Mouse (Mus musculus) heart, embryonic 11.5 days (tissue): Measurements from ENCODE around the gene Rnf186. TPM values are rescaled to one million over a fixed set of nuclear protein-coding genes. Genes with fewer than 3 reads are reported as not detected.
A peak's percentile ranks its signal among the peaks of the same experiment; 100 is the strongest.

ENCODE experiments used
- ATAC-seq: fragments of 200-750 bp; cut with Nextera tagmentation; replicated peaks from 2 replicates; pipeline ENCODE4 v1.8.0; 2017; ENCODE audit warnings: moderate library complexity; ENCODE audit not compliant: insufficient number of reproducible peaks, low FRiP score, low TSS enrichment
- H3K27ac ChIP-seq: fragments of 300-500 bp; sonication (generic); 2 replicates; pipeline ENCODE4 v1.5.1; 2014; ENCODE audit warnings: mild to moderate bottlenecking, low read depth, low read length
- H3K27me3 ChIP-seq: fragments of 300-500 bp; sonication (generic); 2 replicates; pipeline ENCODE4 v1.6.1; 2014; ENCODE audit warnings: mild to moderate bottlenecking, low read length, mixed read lengths; ENCODE audit not compliant: control insufficient read depth, insufficient read depth
- H3K36me3 ChIP-seq: fragments of 300-500 bp; sonication (generic); 2 replicates; pipeline ENCODE4 v1.6.1; 2014; ENCODE audit warnings: mild to moderate bottlenecking, low read length, moderate library complexity, mixed read lengths; ENCODE audit not compliant: control insufficient read depth, insufficient read depth
- H3K4me1 ChIP-seq: fragments of 300-500 bp; sonication (generic); 2 replicates; pipeline ENCODE4 v1.6.1; 2014; ENCODE audit warnings: low read length; ENCODE audit not compliant: control insufficient read depth, insufficient read depth
- H3K4me2 ChIP-seq: fragments of 300-500 bp; sonication (generic); 2 replicates; pipeline ENCODE4 v1.6.1; 2014; ENCODE audit warnings: mild to moderate bottlenecking, moderate library complexity
- H3K4me3 ChIP-seq: fragments of 300-500 bp; sonication (generic); 2 replicates; pipeline ENCODE4 v1.5.1; 2014; ENCODE audit warnings: low read depth, low read length
- H3K9ac ChIP-seq: fragments of 300-500 bp; sonication (generic); 2 replicates; pipeline ENCODE4 v1.6.1; 2014; ENCODE audit warnings: mild to moderate bottlenecking, low read depth, low read length, moderate library complexity
- H3K9me3 ChIP-seq: fragments of 300-500 bp; sonication (generic); replicated peaks from 2 replicates; pipeline ENCODE4 v1.6.1; 2016; ENCODE audit warnings: low read length; ENCODE audit not compliant: control insufficient read depth
- WGBS: fragments of 180-500 bp; shearing (Covaris S2); extraction: QIAGEN DNeasy Blood & Tissue Kit; methylation state at CpG from one replicate; pipeline ENCODE4 v1.1.7; 2014; ENCODE audit not compliant: insufficient replicate concordance; 5-methylcytosine and 5-hydroxymethylcytosine counted together
- polyA plus RNA-seq: library from polyadenylated mRNA; unstranded; fragments of >200 nt; fragmentation: Nextera tagmentation; extraction: Ambion mirVana; gene quantifications from 2 replicates; pipeline ENCODE4 v1.2.1, GENCODE M21; 2014

The Rnf186 gene
- polyA plus RNA-seq, 1 experiment from 2014 or later = not detected

- ATAC-seq = no peak
Observed at GRCm38 (mm10) chr4:138939481-138939880, 27.4 kb upstream of the Rnf186 start.

GRCm38 (mm10) chr4:138941401-138941800, 25.5 kb upstream of the Rnf186 start:
- Histone ChIP-seq H3K4me1 (no peaks in the 10 kb centered on the region), H3K27ac (no peak overlapping the region), H3K4me2 (no peak overlapping the region), H3K4me3 (no peak overlapping the region), H3K9ac (no peak overlapping the region), H3K36me3 (no peaks in the 10 kb centered on the region), H3K9me3 (no peaks in the 10 kb centered on the region), H3K27me3 (no peaks in the 10 kb centered on the region)
- ATAC-seq = no peak
- WGBS = 30% methylated on average over 7 of the region's 7 CpGs

More at GRCm38 (mm10) chr4:138939481-138939880, 27.4 kb upstream of the Rnf186 start:
- 63% methylated on average over 4 of the region's 4 CpGs for whole genome bisulfite sequencing
- H3K4me3 ChIP-seq = no peak overlapping the region
- no peaks in the 10 kb centered on the region for H3K36me3 ChIP-seq
- H3K4me2 ChIP-seq = no peak overlapping the region
- H3K27ac ChIP-seq = no peak overlapping the region
- no peaks in the 10 kb centered on the region for H3K4me1 ChIP-seq
- H3K9me3 ChIP-seq = no peaks in the 10 kb centered on the region
- H3K27me3 ChIP-seq = no peaks in the 10 kb centered on the region
- no peak overlapping the region for H3K9ac ChIP-seq

- Histone ChIP-seq H3K27me3 (no peaks in the 10 kb centered on the region), H3K4me3 (no peak overlapping the region), H3K9me3 (no peaks in the 10 kb centered on the region), H3K4me1 (no peaks in the 10 kb centered on the region), H3K27ac (no peak overlapping the region), H3K4me2 (no peak overlapping the region), H3K36me3 (no peaks in the 10 kb centered on the region), H3K9ac (no peak overlapping the region)
- 52% methylated on average over 6 of the region's 6 CpGs for WGBS
- ATAC-seq = no peak
Observed at GRCm38 (mm10) chr4:138941966-138942365, 24.9 kb upstream of the Rnf186 start.

GRCm38 (mm10) chr4:138943730-138944129, 23.2 kb upstream of the Rnf186 start:
- peak overlapping the region; percentile 44 for H3K4me2 ChIP-seq
- H3K9ac ChIP-seq = no peak overlapping the region
- H3K4me3 ChIP-seq = peak overlapping the region; percentile 21; the same call in 1 of the 2 replicates
- H3K27me3 ChIP-seq = no peaks in the 10 kb centered on the region
- WGBS = 25% methylated on average over 15 of the region's 15 CpGs
- no peaks in the 10 kb centered on the region for H3K4me1 ChIP-seq
- no peak overlapping the region for H3K27ac ChIP-seq
- no peaks in the 10 kb centered on the region for H3K9me3 ChIP-seq
- ATAC-seq = 0 out of 2 replicates have a peak, but pooled peaks have one; percentile 35
- H3K36me3 ChIP-seq = no peaks in the 10 kb centered on the region

- Histone ChIP-seq H3K9ac (no peak overlapping the region), H3K4me2 (no peak overlapping the region), H3K27ac (no peak overlapping the region), H3K4me3 (no peak overlapping the region), H3K9me3 (no peaks in the 10 kb centered on the region; the same call in 1 of the 2 replicates), H3K27me3 (no peaks in the 10 kb centered on the region), H3K4me1 (no peaks in the 10 kb centered on the region), H3K36me3 (no peaks in the 10 kb centered on the region)
- 78% methylated on average over 2 of the region's 2 CpGs for WGBS
- ATAC-seq = no peak
Observed at GRCm38 (mm10) chr4:138948257-138948656, 18.7 kb upstream of the Rnf186 start.

- no peak for ATAC-seq
Observed at GRCm38 (mm10) chr4:138958612-138959011, 8.3 kb upstream of the Rnf186 start.

GRCm38 (mm10) chr4:138959120-138959519, 7.8 kb upstream of the Rnf186 start:
- no peak overlapping the region for H3K9ac ChIP-seq
- no peaks in the 10 kb centered on the region for H3K4me1 ChIP-seq
- ATAC-seq = no peak
- H3K36me3 ChIP-seq = no peaks in the 10 kb centered on the region
- H3K4me2 ChIP-seq = no peak overlapping the region
- no peak overlapping the region for H3K4me3 ChIP-seq
- no peaks in the 10 kb centered on the region for H3K27me3 ChIP-seq
- H3K27ac ChIP-seq = no peak overlapping the region
- 82% methylated on average over 15 of the region's 15 CpGs for WGBS
- no peaks in the 10 kb centered on the region for H3K9me3 ChIP-seq

More at GRCm38 (mm10) chr4:138958612-138959011, 8.3 kb upstream of the Rnf186 start:
- Histone ChIP-seq H3K4me2 (no peak overlapping the region), H3K27me3 (no peaks in the 10 kb centered on the region), H3K36me3 (no peaks in the 10 kb centered on the region), H3K27ac (no peak overlapping the region), H3K9ac (no peak overlapping the region), H3K4me1 (no peaks in the 10 kb centered on the region), H3K9me3 (no peaks in the 10 kb centered on the region), H3K4me3 (no peak overlapping the region)
- WGBS = 82% methylated on average over 9 of the region's 9 CpGs

- WGBS = 69% methylated on average over 7 of the region's 7 CpGs
- H3K9ac ChIP-seq = no peak overlapping the region
- no peaks in the 10 kb centered on the region for H3K4me1 ChIP-seq
- ATAC-seq = no peak
- no peak overlapping the region for H3K4me2 ChIP-seq
- no peaks in the 10 kb centered on the region for H3K9me3 ChIP-seq
- no peak overlapping the region for H3K27ac ChIP-seq
- H3K36me3 ChIP-seq = no peaks in the 10 kb centered on the region
- H3K4me3 ChIP-seq = no peak overlapping the region
- no peaks in the 10 kb centered on the region for H3K27me3 ChIP-seq
Observed at GRCm38 (mm10) chr4:138959926-138960325, 7.0 kb upstream of the Rnf186 start.

- Histone ChIP-seq H3K9me3 (no peaks in the 10 kb centered on the region), H3K27ac (no peak overlapping the region), H3K27me3 (no peaks in the 10 kb centered on the region), H3K4me3 (no peak overlapping the region), H3K4me1 (no peaks in the 10 kb centered on the region), H3K9ac (no peak overlapping the region), H3K4me2 (no peak overlapping the region), H3K36me3 (no peaks in the 10 kb centered on the region)
- WGBS = 83% methylated on average over 5 of the region's 5 CpGs
- ATAC-seq = no peak
Observed at GRCm38 (mm10) chr4:138962719-138963118, 4.2 kb upstream of the Rnf186 start.
